Mouse (Mus musculus): ENCODE measurements around the gene Jazf1.

DNA sequence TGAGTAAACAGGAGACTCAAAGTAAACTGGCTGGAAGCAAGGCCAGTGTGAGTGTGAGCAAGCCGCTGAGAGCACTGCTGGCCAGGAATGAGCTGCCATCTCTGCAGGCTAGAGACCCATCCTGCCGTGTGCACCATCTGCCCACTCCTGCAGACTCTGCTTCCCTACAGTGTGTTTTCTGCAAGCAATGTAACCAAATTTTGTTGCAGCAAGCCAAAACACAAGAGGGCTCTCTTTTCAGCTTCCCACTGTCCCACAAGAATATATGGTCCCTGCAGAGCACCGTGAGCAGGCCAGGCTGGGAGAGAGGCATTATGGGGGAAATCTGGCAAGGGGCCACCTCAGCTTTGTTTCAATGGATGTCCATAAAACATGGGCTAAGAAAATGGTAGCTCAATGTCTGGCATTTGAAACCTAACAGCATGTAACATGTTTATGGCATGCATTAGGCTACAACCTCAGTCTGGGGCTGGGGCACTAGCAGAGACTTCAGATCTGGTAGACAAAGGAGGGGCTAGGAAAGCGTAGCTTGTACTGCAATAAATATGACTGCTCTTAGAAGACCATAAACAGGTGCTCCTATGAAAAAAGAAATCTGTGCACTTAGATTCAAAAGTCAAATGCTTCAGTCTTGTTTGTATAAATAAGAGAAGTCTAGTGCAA is 180.8 kb downstream of the Jazf1 start:
- TF ChIP-seq CTCF (IDR thresholded peaks at IDR 0.05; ENCODE audit: low read depth) (no peak), EP300 (IDR thresholded peaks at IDR 0.05; ENCODE audit: low read depth) (no peak)

Data from liver, postnatal 0 days (tissue).